Mouse (Mus musculus) stomach, embryonic 16.5 days (tissue): ENCODE data around the gene Mitf. TPM values are rescaled to one million over a fixed set of nuclear protein-coding genes. Genes with fewer than 3 reads are reported as not detected.

ENCODE experiments used
- ATAC-seq: fragments of 200-750 bp; cut with Nextera tagmentation; 2 replicates; pipeline ENCODE4 v1.8.0; 2017; ENCODE audit warnings: moderate number of reproducible peaks, moderate TSS enrichment; ENCODE audit not compliant: insufficient read depth, low FRiP score
- H3K27ac ChIP-seq: fragments of 300-500 bp; sonication (generic); 2 replicates; pipeline ENCODE4 v1.5.1; 2014; ENCODE audit warnings: low read length
- H3K27me3 ChIP-seq: fragments of 300-500 bp; sonication (generic); 2 replicates; pipeline ENCODE4 v1.6.1; 2014; ENCODE audit warnings: low read length, control low read depth, mixed read lengths; ENCODE audit not compliant: control insufficient read depth, insufficient read depth
- H3K36me3 ChIP-seq: fragments of 300-500 bp; sonication (generic); 2 replicates; pipeline ENCODE4 v1.6.1; 2014; ENCODE audit warnings: low read length; ENCODE audit not compliant: control insufficient read depth, insufficient read depth
- H3K4me1 ChIP-seq: fragments of 300-500 bp; sonication (generic); 2 replicates; pipeline ENCODE4 v1.6.1; 2014; ENCODE audit warnings: low read length, control low read depth, mixed read lengths; ENCODE audit not compliant: control insufficient read depth, insufficient read depth
- H3K4me2 ChIP-seq: fragments of 300-500 bp; sonication (generic); 2 replicates; pipeline ENCODE4 v1.6.1; 2014; ENCODE audit warnings: low read depth, low read length, mixed read lengths
- H3K4me3 ChIP-seq: fragments of 300-500 bp; sonication (generic); replicated peaks from 2 replicates; pipeline ENCODE4 v1.5.1; 2014; ENCODE audit warnings: mild to moderate bottlenecking, low read length
- H3K9ac ChIP-seq: fragments of 300-500 bp; sonication (generic); 2 replicates; pipeline ENCODE4 v1.6.1; 2014; ENCODE audit warnings: low read length
- H3K9me3 ChIP-seq: fragments of 300-500 bp; sonication (generic); replicated peaks from 2 replicates; pipeline ENCODE4 v1.6.1; 2016; ENCODE audit warnings: low read length, control low read depth; ENCODE audit not compliant: control insufficient read depth
- WGBS: fragments of 180-500 bp; shearing (Covaris S2); extraction: QIAGEN DNeasy Blood & Tissue Kit; methylation state at CpG from one replicate; pipeline ENCODE4 v1.1.7; 2014; 5-methylcytosine and 5-hydroxymethylcytosine counted together
- polyA plus RNA-seq: library from polyadenylated mRNA; unstranded; fragments of >200 nt; fragmentation: Nextera tagmentation; extraction: Ambion mirVana; gene quantifications from 2 replicates; pipeline ENCODE4 v1.2.1, GENCODE M21; 2015

Gene Mitf
- polyA plus RNA-seq, 1 experiment from 2014 or later: 2.0 TPM

GRCm38 (mm10) chr6:97782291-97782690 lies 24.6 kb upstream of the Mitf start:
- Histone ChIP-seq H3K4me1 (no peaks in the 10 kb centered on the region), H3K9me3 (no peaks in the 10 kb centered on the region), H3K27me3 (no peaks in the 10 kb centered on the region), H3K36me3 (no peaks in the 10 kb centered on the region), H3K4me3 (no peak overlapping the region), H3K4me2 (no peak overlapping the region), H3K27ac (no peak overlapping the region), H3K9ac (no peak overlapping the region)
- ATAC-seq: no peak
- 87% methylated on average over 6 of the region's 6 CpGs for WGBS

GRCm38 (mm10) chr6:97786871-97787270 lies 20.0 kb upstream of the Mitf start:
- no peaks in the 10 kb centered on the region for H3K27me3 ChIP-seq
- H3K9ac ChIP-seq: no peak overlapping the region
- WGBS: 79% methylated on average over 4 of the region's 4 CpGs
- no peaks in the 10 kb centered on the region for H3K4me1 ChIP-seq
- H3K27ac ChIP-seq: no peak overlapping the region
- H3K9me3 ChIP-seq: no peaks in the 10 kb centered on the region
- no peak overlapping the region for H3K4me3 ChIP-seq
- H3K36me3 ChIP-seq: no peaks in the 10 kb centered on the region
- H3K4me2 ChIP-seq: no peak overlapping the region
- ATAC-seq: no peak

GRCm38 (mm10) chr6:97788361-97788974 lies 18.4 kb upstream of the Mitf start:
- H3K9me3 ChIP-seq: no peaks in the 10 kb centered on the region
- no peaks in the 10 kb centered on the region for H3K27me3 ChIP-seq
- no peak for ATAC-seq
- no peak overlapping the region for H3K27ac ChIP-seq
- no peak overlapping the region for H3K9ac ChIP-seq
- WGBS: 68% methylated on average over 9 of the region's 9 CpGs
- no peak overlapping the region for H3K4me3 ChIP-seq
- no peaks in the 10 kb centered on the region for H3K36me3 ChIP-seq
- H3K4me2 ChIP-seq: no peak overlapping the region
- no peaks in the 10 kb centered on the region for H3K4me1 ChIP-seq

- H3K4me2 ChIP-seq: no peak overlapping the region
- no peak overlapping the region for H3K9ac ChIP-seq
- no peaks in the 10 kb centered on the region for H3K9me3 ChIP-seq
- ATAC-seq: no peak
- no peaks in the 10 kb centered on the region for H3K36me3 ChIP-seq
- H3K27me3 ChIP-seq: no peaks in the 10 kb centered on the region
- H3K4me1 ChIP-seq: no peaks in the 10 kb centered on the region
- no peak overlapping the region for H3K4me3 ChIP-seq
- WGBS: 53% methylated on average over 7 of the region's 7 CpGs
- no peak overlapping the region for H3K27ac ChIP-seq
Observed at GRCm38 (mm10) chr6:97789700-97790099, 17.2 kb upstream of the Mitf start.

- Histone ChIP-seq H3K9ac (no peak overlapping the region), H3K27ac (no peak overlapping the region), H3K4me3 (no peak overlapping the region), H3K27me3 (no peaks in the 10 kb centered on the region), H3K36me3 (no peaks in the 10 kb centered on the region), H3K4me1 (no peaks in the 10 kb centered on the region), H3K9me3 (no peaks in the 10 kb centered on the region), H3K4me2 (no peak overlapping the region)
- 65% methylated on average over 1 of the region's 1 CpGs for WGBS
- ATAC-seq: no peak
Observed at GRCm38 (mm10) chr6:97792104-97792503, 14.7 kb upstream of the Mitf start.

GRCm38 (mm10) chr6:97795175-97795574 lies 11.7 kb upstream of the Mitf start:
- H3K9me3 ChIP-seq: no peaks in the 10 kb centered on the region
- H3K27me3 ChIP-seq: no peaks in the 10 kb centered on the region
- no peak for ATAC-seq
- H3K36me3 ChIP-seq: no peaks in the 10 kb centered on the region
- H3K4me3 ChIP-seq: no peak overlapping the region
- H3K9ac ChIP-seq: no peak overlapping the region
- no peak overlapping the region for H3K27ac ChIP-seq
- WGBS: 51% methylated on average over 2 of the region's 2 CpGs
- H3K4me1 ChIP-seq: no peaks in the 10 kb centered on the region
- no peak overlapping the region for H3K4me2 ChIP-seq

- no peaks in the 10 kb centered on the region for H3K4me1 ChIP-seq
- H3K27me3 ChIP-seq: no peaks in the 10 kb centered on the region
- no peaks in the 10 kb centered on the region for H3K9me3 ChIP-seq
- no peaks in the 10 kb centered on the region for H3K36me3 ChIP-seq
- no peak for ATAC-seq
- WGBS: 61% methylated on average over 2 of the region's 2 CpGs
- no peak overlapping the region for H3K4me2 ChIP-seq
- H3K27ac ChIP-seq: no peak overlapping the region
- no peak overlapping the region for H3K4me3 ChIP-seq
- H3K9ac ChIP-seq: no peak overlapping the region
Observed at GRCm38 (mm10) chr6:97800615-97801014, 6.2 kb upstream of the Mitf start.

GRCm38 (mm10) chr6:97806051-97806450 lies 801 bp upstream of the Mitf start:
- no peaks in the 10 kb centered on the region for H3K9me3 ChIP-seq
- no peak for ATAC-seq
- H3K36me3 ChIP-seq: no peaks in the 10 kb centered on the region
- H3K27ac ChIP-seq: no peak overlapping the region
- 43% methylated on average over 5 of the region's 5 CpGs for whole genome bisulfite sequencing
- H3K4me1 ChIP-seq: 0 out of 2 replicates have a peak, but pooled peaks cover 5% of the 10 kb centered on the region
- H3K9ac ChIP-seq: peak overlapping the region; percentile 66; the same call in 1 of the 2 replicates
- no peaks in the 10 kb centered on the region for H3K27me3 ChIP-seq
- H3K4me3 ChIP-seq: peak overlapping the region; percentile 78
- H3K4me2 ChIP-seq: peak overlapping the region; percentile 98

- ATAC-seq: no peak
Observed at GRCm38 (mm10) chr6:97814191-97814590, 7.3 kb downstream of the Mitf start.

More at GRCm38 (mm10) chr6:97814191-97814590, 7.3 kb downstream of the Mitf start:
- Histone ChIP-seq H3K9ac (no peak overlapping the region), H3K27ac (no peak overlapping the region), H3K9me3 (no peaks in the 10 kb centered on the region), H3K4me1 (no peaks in the 10 kb centered on the region), H3K36me3 (no peaks in the 10 kb centered on the region), H3K4me3 (no peak overlapping the region), H3K4me2 (no peak overlapping the region), H3K27me3 (no peaks in the 10 kb centered on the region)
- WGBS: 44% methylated on average over 4 of the region's 4 CpGs
